Mouse (Mus musculus) liver, embryonic 11.5 days (tissue): ENCODE results near the gene Snx29. TPM values are rescaled to one million over a fixed set of nuclear protein-coding genes. Genes with fewer than 3 reads are reported as not detected.
"Not testable (repeated sequence)": the region's sequence is repeated elsewhere in the genome, so short reads cannot be mapped to it uniquely, and the experiment has no call there.

ENCODE experiments used
- ATAC-seq: fragments of 200-750 bp; cut with Nextera tagmentation; replicated peaks from 2 replicates; pipeline ENCODE4 v1.8.0; 2017; ENCODE audit warnings: moderate number of reproducible peaks, mild to moderate bottlenecking, moderate TSS enrichment, moderate library complexity; ENCODE audit not compliant: low FRiP score
- DNase-seq: peaks from one replicate; pipeline ENCODE4 v3.0.0-alpha.2; 2017; ENCODE audit warnings: low spot score
- H3K27ac ChIP-seq: fragments of 300-500 bp; sonication (generic); 2 replicates; pipeline ENCODE4 v1.5.1; 2014; ENCODE audit warnings: mild to moderate bottlenecking, low read depth, low read length, control low read depth
- H3K27me3 ChIP-seq: fragments of 300-500 bp; sonication (generic); replicated peaks from 2 replicates; pipeline ENCODE4 v1.6.1; 2014; ENCODE audit warnings: low read length, mixed read lengths; ENCODE audit not compliant: control insufficient read depth, insufficient read depth
- H3K36me3 ChIP-seq: fragments of 300-500 bp; sonication (generic); 2 replicates; pipeline ENCODE4 v1.6.1; 2014; ENCODE audit warnings: mild to moderate bottlenecking, low read length, moderate library complexity, mixed read lengths; ENCODE audit not compliant: control insufficient read depth, insufficient read depth
- H3K4me1 ChIP-seq: fragments of 300-500 bp; sonication (generic); replicated peaks from 2 replicates; pipeline ENCODE4 v1.6.1; 2014; ENCODE audit warnings: low read length, mixed read lengths; ENCODE audit not compliant: control insufficient read depth, insufficient read depth
- H3K4me2 ChIP-seq: fragments of 300-500 bp; sonication (generic); 2 replicates; pipeline ENCODE4 v1.6.1; 2014; ENCODE audit warnings: mild to moderate bottlenecking, control low read depth, moderate library complexity
- H3K4me3 ChIP-seq: fragments of 300-500 bp; sonication (generic); 2 replicates; pipeline ENCODE4 v1.5.1; 2014; ENCODE audit warnings: low read depth, low read length, control low read depth
- H3K9ac ChIP-seq: fragments of 300-500 bp; sonication (generic); 2 replicates; pipeline ENCODE4 v1.6.1; 2014; ENCODE audit warnings: low read depth, low read length, control low read depth
- H3K9me3 ChIP-seq: fragments of 300-500 bp; sonication (generic); 2 replicates; pipeline ENCODE4 v1.6.1; 2016; ENCODE audit warnings: low read length, inconsistent platforms, mixed read lengths; ENCODE audit not compliant: control insufficient read depth
- whole genome bisulfite sequencing: fragments of 180-500 bp; shearing (Covaris S2); extraction: QIAGEN DNeasy Blood & Tissue Kit; methylation state at CpG from one replicate; pipeline ENCODE4 v1.1.7; 2014; 5-methylcytosine and 5-hydroxymethylcytosine counted together
- polyA plus RNA-seq: library from polyadenylated mRNA; unstranded; fragments of >200 nt; fragmentation: Nextera tagmentation; extraction: Ambion mirVana; gene quantifications from 2 replicates; pipeline ENCODE4 v1.2.1, GENCODE M21; 2014

Snx29 gene
- polyA plus RNA-seq, 1 experiment from 2014 or later = 5.1 TPM

- ATAC-seq = not testable (repeated sequence)
Observed at GRCm38 (mm10) chr16:11423611-11424297, 101.0 kb downstream of the Snx29 start.

GRCm38 (mm10) chr16:11424568-11425145 is 101.9 kb downstream of the Snx29 start:
- Histone ChIP-seq H3K36me3 (no peaks in the 10 kb centered on the region), H3K4me3 (no peak overlapping the region), H3K4me1 (peaks cover 15% of the 10 kb centered on the region), H3K9me3 (no peaks in the 10 kb centered on the region), H3K4me2 (no peak overlapping the region), H3K27ac (no peak overlapping the region), H3K27me3 (no peaks in the 10 kb centered on the region), H3K9ac (no peak overlapping the region)
- ATAC-seq = no peak
- WGBS = 85% methylated on average over 9 of the region's 9 CpGs
- no peak for DNase-seq

More at GRCm38 (mm10) chr16:11423611-11424297, 101.0 kb downstream of the Snx29 start:
- H3K4me3 ChIP-seq, H3K9me3 ChIP-seq, H3K9ac ChIP-seq, DNase-seq, H3K4me2 ChIP-seq, H3K36me3 ChIP-seq, H3K27ac ChIP-seq, H3K27me3 ChIP-seq: not testable (repeated sequence)
- WGBS = 94% methylated on average over 2 of the region's 2 CpGs
- peaks cover 15% of the 10 kb centered on the region for H3K4me1 ChIP-seq

DNA sequence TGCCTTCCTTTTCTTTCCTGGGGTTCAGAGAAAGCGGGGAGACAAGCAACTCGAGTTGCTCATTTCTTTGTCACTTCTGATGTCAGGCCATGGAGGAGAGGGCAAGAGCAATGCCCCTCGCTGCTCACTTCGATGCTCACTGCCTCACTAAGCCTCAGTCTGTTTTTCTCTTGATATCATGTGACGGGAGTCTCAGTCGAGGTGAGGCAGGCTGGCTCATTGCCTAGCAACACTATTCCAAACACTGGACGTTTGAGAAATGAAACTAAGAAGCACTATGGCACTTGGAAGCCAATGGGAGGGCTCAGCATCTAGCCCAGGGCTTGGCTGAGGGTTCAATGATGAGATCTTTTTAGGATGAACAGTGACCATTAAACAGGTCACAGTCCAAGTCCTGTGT is 102.6 kb downstream of the Snx29 start:
- H3K27me3 ChIP-seq = no peaks in the 10 kb centered on the region
- H3K4me2 ChIP-seq = no peak overlapping the region
- no peak overlapping the region for H3K9ac ChIP-seq
- no peak for ATAC-seq
- H3K4me3 ChIP-seq = no peak overlapping the region
- peaks cover 15% of the 10 kb centered on the region for H3K4me1 ChIP-seq
- DNase-seq = no peak
- no peaks in the 10 kb centered on the region for H3K36me3 ChIP-seq
- no peak overlapping the region for H3K27ac ChIP-seq
- no peaks in the 10 kb centered on the region for H3K9me3 ChIP-seq
- WGBS = 67% methylated on average over 7 of the region's 7 CpGs

- Histone ChIP-seq H3K9ac (no peak overlapping the region), H3K9me3 (no peaks in the 10 kb centered on the region), H3K4me2 (no peak overlapping the region), H3K36me3 (no peaks in the 10 kb centered on the region), H3K27ac (no peak overlapping the region), H3K4me3 (no peak overlapping the region), H3K4me1 (peaks cover 10% of the 10 kb centered on the region), H3K27me3 (no peaks in the 10 kb centered on the region)
- DNase-seq (no peak), ATAC-seq (no peak)
- WGBS = 66% methylated on average over 8 of the region's 8 CpGs
Observed at GRCm38 (mm10) chr16:11426810-11427537, 104.3 kb downstream of the Snx29 start.

DNA sequence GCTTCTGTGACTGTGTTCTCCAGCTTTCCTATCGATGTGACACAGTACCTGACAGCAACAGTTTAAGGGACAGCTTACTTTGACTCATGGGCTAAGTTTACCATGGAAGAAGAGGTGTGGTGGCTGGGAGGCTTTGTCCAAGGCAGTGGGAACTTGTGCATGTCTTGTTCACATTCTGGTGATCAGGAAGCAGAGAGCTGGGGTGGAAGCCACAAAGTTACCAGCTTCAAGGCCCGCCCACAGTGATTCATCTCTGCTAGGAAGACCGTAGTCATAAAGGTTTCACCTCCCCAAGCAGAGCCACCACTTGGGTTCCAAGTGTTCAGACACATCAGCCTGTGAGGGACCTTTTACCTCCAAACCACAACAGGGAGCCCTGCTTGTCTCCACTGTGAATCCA is 107.1 kb downstream of the Snx29 start:
- no peak for DNase-seq
- Histone ChIP-seq H3K27me3 (no peaks in the 10 kb centered on the region), H3K9me3 (no peaks in the 10 kb centered on the region), H3K4me1 (no peaks in the 10 kb centered on the region), H3K36me3 (no peaks in the 10 kb centered on the region), H3K4me3 (no peak overlapping the region), H3K4me2 (no peak overlapping the region), H3K9ac (no peak overlapping the region), H3K27ac (no peak overlapping the region)
- 74% methylated on average over 3 of the region's 3 CpGs for WGBS
- ATAC-seq = no peak

DNA sequence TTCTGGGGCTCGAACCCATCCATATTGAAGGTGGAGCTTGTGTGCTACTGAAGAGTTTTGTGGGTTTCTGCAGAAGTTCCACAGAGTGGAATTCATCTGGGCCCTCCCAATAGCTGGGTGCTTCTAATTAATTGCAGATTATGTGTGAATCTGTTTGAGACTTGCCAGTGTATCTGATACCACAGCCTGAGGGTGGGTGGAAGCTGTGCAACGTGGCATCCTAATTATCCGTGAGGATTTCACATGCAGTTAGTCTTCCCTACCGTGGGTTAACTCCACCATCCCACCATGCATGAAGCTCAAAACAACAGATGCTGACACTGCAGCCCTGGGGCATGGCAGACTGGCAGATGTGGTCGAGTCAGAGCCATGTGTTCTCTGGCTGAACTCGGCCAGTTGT is 107.8 kb downstream of the Snx29 start:
- DNase-seq = no peak
- WGBS = 84% methylated on average over 6 of the region's 6 CpGs
- Histone ChIP-seq H3K4me2 (no peak overlapping the region), H3K4me3 (no peak overlapping the region), H3K9ac (no peak overlapping the region), H3K27me3 (no peaks in the 10 kb centered on the region), H3K4me1 (no peaks in the 10 kb centered on the region), H3K9me3 (no peaks in the 10 kb centered on the region), H3K36me3 (no peaks in the 10 kb centered on the region), H3K27ac (no peak overlapping the region)
- ATAC-seq = no peak

DNA sequence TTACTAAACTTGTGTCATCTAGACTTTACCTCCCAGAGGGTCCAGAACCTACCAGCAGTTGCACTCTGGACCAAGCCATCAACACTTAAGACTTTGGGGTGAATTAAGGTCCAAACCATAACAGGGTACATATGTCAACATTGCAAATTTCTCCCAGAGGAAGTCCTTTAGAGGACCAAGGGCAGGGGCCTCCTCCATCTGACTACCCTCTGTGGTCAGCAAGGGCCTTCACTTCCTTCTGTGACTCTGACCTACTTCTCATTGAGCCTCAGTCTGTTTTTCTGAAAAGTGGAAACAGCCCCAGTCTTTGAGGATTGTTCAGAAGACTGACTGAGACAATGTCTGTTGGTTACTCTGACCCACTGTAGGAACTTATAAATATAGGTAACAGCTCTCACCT is 111.1 kb downstream of the Snx29 start:
- H3K27ac ChIP-seq = no peak overlapping the region
- H3K4me1 ChIP-seq = no peaks in the 10 kb centered on the region
- H3K27me3 ChIP-seq = no peaks in the 10 kb centered on the region
- no peaks in the 10 kb centered on the region for H3K9me3 ChIP-seq
- no peak overlapping the region for H3K4me3 ChIP-seq
- ATAC-seq (no peak), DNase-seq (no peak)
- H3K4me2 ChIP-seq = no peak overlapping the region
- no peak overlapping the region for H3K9ac ChIP-seq
- H3K36me3 ChIP-seq = no peaks in the 10 kb centered on the region

DNA sequence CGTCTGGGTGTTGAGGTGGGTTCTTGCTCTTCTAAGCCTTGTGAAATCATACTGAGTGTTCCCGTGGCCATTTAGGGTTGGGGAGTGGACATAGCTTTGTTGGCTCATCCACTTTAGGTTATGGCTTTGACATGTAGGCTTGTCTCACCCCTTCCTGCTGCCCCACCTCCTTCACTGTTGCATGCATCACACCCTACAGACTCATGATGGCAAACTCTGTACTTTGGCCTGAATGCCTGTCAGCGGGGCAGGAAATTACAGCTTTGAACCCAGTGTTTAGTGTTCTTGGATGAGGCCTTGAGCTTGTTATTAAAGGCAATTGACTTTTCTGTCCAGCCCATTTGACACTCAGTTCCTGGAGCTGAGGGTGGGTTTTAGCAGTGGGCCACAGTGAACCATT is 114.9 kb downstream of the Snx29 start:
- Histone ChIP-seq H3K4me3 (no peak overlapping the region), H3K4me2 (no peak overlapping the region), H3K27ac (no peak overlapping the region), H3K36me3 (no peaks in the 10 kb centered on the region), H3K9ac (no peak overlapping the region), H3K4me1 (no peaks in the 10 kb centered on the region), H3K27me3 (no peaks in the 10 kb centered on the region), H3K9me3 (no peaks in the 10 kb centered on the region)
- ATAC-seq = no peak
- WGBS = 77% methylated on average over 3 of the region's 3 CpGs
- no peak for DNase-seq

DNA sequence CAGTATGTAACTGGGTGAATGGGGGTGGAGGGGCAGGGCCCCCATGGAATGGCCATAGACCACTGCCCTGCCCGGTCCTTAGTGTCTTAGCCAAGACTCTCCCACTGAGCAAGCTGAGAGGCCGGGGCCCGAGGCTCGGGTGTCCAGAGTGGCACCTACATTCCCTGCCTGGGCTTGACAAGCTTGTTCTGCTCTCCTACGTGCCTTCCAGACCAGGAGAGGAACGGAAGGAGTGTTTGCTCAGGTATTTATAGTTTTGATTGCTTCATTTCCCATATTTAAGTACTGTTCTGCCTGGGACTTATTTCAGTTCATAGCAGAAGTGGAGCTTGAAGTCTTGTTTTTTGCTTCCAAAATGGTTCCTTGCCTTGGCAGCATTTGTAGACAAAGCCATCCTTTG is 116.7 kb downstream of the Snx29 start:
- no peak overlapping the region for H3K27ac ChIP-seq
- H3K4me3 ChIP-seq = no peak overlapping the region
- H3K36me3 ChIP-seq = no peaks in the 10 kb centered on the region
- no peak overlapping the region for H3K9ac ChIP-seq
- H3K27me3 ChIP-seq = no peaks in the 10 kb centered on the region
- no peaks in the 10 kb centered on the region for H3K4me1 ChIP-seq
- DNase-seq = no peak
- ATAC-seq = no peak
- WGBS = 71% methylated on average over 6 of the region's 6 CpGs
- H3K4me2 ChIP-seq = no peak overlapping the region
- no peaks in the 10 kb centered on the region for H3K9me3 ChIP-seq
